Mouse (Mus musculus): ENCODE data around the gene Ly86. TPM values are rescaled to one million over a fixed set of nuclear protein-coding genes. Genes with fewer than 3 reads are reported as not detected.
A peak's percentile ranks its signal among the peaks of the same experiment; 100 is the strongest.

Gene Ly86
- polyA plus RNA-seq, 1 experiment, result not detected

DNA sequence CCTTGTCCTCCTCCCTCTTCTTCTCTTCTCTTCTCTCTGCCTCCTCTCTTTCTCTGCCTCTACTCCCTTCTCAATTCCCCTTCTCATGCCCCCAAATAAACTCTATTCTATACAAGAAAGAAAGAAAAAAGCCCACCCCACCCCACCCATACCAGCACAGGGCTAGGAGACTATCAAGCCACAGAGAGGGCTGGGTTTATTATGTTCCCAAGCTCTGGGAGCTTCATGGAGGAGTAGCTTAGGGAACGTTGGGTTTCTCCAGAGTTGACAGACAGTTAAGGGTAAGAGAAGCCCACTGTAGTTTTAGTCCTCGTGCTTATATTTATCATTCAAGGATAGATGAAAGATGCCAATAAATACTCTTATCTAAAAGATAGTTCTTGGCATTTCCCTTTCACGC, 88.7 kb downstream of the Ly86 start:
- no peak overlapping the region for H3K4me3 ChIP-seq (replicated peaks)
- H3K4me1 ChIP-seq (ENCODE audit: control insufficient read depth), result peaks cover 3% of the 10 kb centered on the region
- H3K9me3 ChIP-seq (ENCODE audit: control insufficient read depth, low read length), result no peaks in the 10 kb centered on the region
- no peaks in the 10 kb centered on the region for H3K36me3 ChIP-seq (ENCODE audit: control insufficient read depth)
- TF ChIP-seq GATA1 (IDR thresholded peaks at IDR 0.05; ENCODE audit: low read length) (no peak), TAL1 (IDR thresholded peaks at IDR 0.05; ENCODE audit: low read length) (no peak)
- H3K27me3 ChIP-seq (ENCODE audit: control insufficient read depth), result peaks cover 13% of the 10 kb centered on the region

DNA sequence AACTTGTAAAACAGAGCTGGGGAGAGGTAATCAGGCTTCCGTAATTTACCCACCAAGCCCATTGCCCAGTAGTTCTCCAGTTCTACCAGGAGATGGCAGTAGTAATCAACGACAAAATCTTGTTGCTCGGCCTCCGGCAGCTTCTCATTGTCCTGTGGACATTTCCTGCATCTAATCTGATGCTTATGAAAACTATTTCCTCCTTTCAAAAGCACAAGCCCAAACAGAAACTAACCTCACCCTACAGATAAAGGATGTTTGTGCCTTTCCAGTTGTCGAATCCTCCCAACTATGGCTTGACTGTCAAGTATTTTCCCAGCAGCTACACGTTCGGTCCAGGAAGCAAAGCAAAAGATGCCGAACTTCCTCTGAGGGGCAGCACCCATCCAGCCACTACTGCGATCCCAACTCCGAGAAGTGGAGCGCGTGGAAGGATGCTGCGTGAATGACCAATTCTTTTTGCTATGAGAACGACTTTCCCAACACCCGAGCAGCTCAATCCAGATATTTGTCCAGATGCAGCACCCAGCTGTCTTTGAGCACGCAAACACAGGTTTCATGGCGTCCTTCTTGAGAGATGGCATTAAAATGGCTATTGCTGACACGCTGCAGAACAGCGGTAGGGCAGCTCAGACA, 89.2 kb downstream of the Ly86 start:
- Histone ChIP-seq H3K4me3 (replicated peaks) (peak overlapping the region; percentile 5), H3K4me1 (ENCODE audit: control insufficient read depth) (peaks cover 3% of the 10 kb centered on the region), H3K9me3 (ENCODE audit: control insufficient read depth, low read length) (no peaks in the 10 kb centered on the region), H3K36me3 (ENCODE audit: control insufficient read depth) (no peaks in the 10 kb centered on the region), H3K27me3 (ENCODE audit: control insufficient read depth) (peaks cover 13% of the 10 kb centered on the region)
- TF ChIP-seq GATA1 (IDR thresholded peaks at IDR 0.05; ENCODE audit: low read length) (no peak), TAL1 (IDR thresholded peaks at IDR 0.05; ENCODE audit: low read length) (no peak)

DNA sequence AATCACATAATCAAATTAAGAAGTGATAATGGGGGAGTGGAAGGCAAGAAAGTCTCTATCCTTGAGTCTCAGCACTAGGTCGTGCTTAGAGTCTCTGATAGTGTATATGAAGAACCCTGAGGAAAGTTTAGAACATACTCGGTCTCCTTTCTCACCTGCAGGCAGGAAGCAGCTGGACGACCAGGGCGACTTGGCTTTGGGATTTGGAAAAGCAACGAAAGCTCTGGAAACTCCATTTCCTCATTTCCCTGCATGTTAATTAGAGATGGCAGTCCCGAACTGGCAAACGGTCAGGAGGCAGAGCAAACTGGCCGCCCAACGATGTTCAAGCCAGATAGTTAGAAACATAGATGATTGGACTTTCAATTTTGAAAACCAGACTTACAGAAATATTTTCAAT, 89.8 kb downstream of the Ly86 start:
- TF ChIP-seq TAL1 (IDR thresholded peaks at IDR 0.05; ENCODE audit: low read length), result no peak
- TF ChIP-seq GATA1 (IDR thresholded peaks at IDR 0.05; ENCODE audit: low read length), result no peak
- peaks cover 3% of the 10 kb centered on the region for H3K4me1 ChIP-seq (ENCODE audit: control insufficient read depth)
- H3K36me3 ChIP-seq (ENCODE audit: control insufficient read depth), result no peaks in the 10 kb centered on the region
- peaks cover 13% of the 10 kb centered on the region for H3K27me3 ChIP-seq (ENCODE audit: control insufficient read depth)
- no peak overlapping the region for H3K4me3 ChIP-seq (replicated peaks)
- no peaks in the 10 kb centered on the region for H3K9me3 ChIP-seq (ENCODE audit: control insufficient read depth, low read length)

DNA sequence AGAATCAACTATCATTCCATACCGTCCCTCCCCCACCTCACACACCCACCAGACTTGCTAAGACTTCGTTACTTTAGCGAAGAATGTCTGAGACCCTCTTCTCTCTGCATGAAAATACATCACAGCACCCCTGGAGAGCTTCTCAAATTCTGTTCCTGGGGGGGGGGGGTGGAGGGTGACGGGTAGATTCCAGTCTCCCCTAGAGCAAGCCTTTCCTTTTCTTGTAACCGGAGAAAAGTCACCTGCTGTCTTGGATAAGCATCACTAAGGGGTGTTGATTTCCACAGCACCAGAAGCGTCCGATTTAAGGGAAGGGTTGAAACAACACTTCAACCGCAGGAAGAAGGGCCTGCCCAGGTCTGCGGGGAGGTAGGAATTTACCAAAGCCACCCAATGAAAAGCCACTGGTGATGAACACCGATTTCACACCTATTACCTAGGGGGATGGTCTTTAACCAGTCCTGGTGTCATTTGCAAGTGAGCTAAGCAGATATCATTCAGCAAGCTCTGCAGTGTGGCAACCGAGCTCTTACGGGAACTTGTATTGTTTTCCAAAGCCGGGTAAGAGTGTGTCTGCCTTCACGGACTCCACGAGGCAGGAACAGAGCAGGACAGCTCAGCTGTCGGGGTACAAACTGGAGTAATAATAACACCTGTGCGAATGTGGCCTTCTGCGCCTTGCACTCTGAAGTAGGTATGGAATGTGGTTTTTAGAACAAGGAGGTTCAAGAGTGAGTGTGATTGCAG, 91.4 kb downstream of the Ly86 start:
- TF ChIP-seq GATA1 (IDR thresholded peaks at IDR 0.05; ENCODE audit: low read length) (no peak), TAL1 (IDR thresholded peaks at IDR 0.05; ENCODE audit: low read length) (no peak)
- Histone ChIP-seq H3K4me3 (replicated peaks) (no peak overlapping the region), H3K9me3 (ENCODE audit: control insufficient read depth, low read length) (no peaks in the 10 kb centered on the region), H3K4me1 (ENCODE audit: control insufficient read depth) (peaks cover 3% of the 10 kb centered on the region), H3K27me3 (ENCODE audit: control insufficient read depth) (peaks cover 14% of the 10 kb centered on the region), H3K36me3 (ENCODE audit: control insufficient read depth) (no peaks in the 10 kb centered on the region)

DNA sequence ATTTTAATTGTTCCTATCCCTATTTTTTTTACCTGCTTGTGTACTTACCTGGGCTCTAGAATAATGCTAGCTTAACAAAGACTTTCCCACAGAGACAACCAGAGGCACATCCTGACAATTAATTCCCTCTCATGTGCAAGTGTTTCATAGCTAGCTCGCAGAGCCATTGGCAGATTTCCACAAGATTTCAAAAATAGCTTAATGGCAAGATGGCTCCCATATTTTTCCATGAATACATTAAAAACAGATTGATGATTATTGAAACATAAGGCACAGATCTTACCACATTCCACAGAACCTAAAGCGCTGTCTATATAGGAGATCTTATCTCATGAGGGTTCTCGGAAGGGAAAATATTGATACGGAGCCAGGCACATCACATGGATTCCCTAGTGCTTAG, 93.8 kb downstream of the Ly86 start:
- Histone ChIP-seq H3K9me3 (ENCODE audit: control insufficient read depth, low read length) (no peaks in the 10 kb centered on the region), H3K4me1 (ENCODE audit: control insufficient read depth) (peaks cover 3% of the 10 kb centered on the region)
- TF ChIP-seq TAL1 (IDR thresholded peaks at IDR 0.05; ENCODE audit: low read length) (no peak), GATA1 (IDR thresholded peaks at IDR 0.05; ENCODE audit: low read length) (no peak)

DNA sequence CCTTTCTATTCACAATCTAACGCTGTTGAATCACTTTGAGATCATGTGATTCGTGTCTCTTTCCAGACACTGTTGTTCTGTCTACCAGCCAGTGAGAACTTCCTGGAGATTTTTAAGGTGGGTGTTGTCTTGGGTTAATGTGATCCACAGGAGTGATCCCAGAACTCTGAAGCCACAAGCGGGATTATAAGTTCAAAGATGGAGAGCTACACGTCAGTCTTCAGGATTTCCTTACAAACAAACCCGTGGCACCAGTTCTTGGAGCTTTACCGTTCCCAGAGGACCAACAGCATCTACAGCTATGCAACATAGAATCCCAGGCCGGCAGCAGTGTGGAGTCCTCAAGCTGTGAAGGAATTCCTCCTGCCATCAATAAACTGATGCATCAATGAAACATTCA, 94.5 kb downstream of the Ly86 start:
- Histone ChIP-seq H3K27me3 (ENCODE audit: control insufficient read depth) (peaks cover 11% of the 10 kb centered on the region), H3K4me1 (ENCODE audit: control insufficient read depth) (peaks cover under 1% of the 10 kb centered on the region), H3K36me3 (ENCODE audit: control insufficient read depth) (no peaks in the 10 kb centered on the region), H3K9me3 (ENCODE audit: control insufficient read depth, low read length) (no peaks in the 10 kb centered on the region), H3K4me3 (replicated peaks) (no peak overlapping the region)
- TF ChIP-seq TAL1 (IDR thresholded peaks at IDR 0.05; ENCODE audit: low read length) (no peak), GATA1 (IDR thresholded peaks at IDR 0.05; ENCODE audit: low read length) (no peak)

More for the DNA sequence above, 93.8 kb downstream of the Ly86 start:
- H3K27me3 ChIP-seq (ENCODE audit: control insufficient read depth), result peaks cover 15% of the 10 kb centered on the region
- H3K4me3 ChIP-seq (replicated peaks), result no peak overlapping the region
- no peaks in the 10 kb centered on the region for H3K36me3 ChIP-seq (ENCODE audit: control insufficient read depth)

DNA sequence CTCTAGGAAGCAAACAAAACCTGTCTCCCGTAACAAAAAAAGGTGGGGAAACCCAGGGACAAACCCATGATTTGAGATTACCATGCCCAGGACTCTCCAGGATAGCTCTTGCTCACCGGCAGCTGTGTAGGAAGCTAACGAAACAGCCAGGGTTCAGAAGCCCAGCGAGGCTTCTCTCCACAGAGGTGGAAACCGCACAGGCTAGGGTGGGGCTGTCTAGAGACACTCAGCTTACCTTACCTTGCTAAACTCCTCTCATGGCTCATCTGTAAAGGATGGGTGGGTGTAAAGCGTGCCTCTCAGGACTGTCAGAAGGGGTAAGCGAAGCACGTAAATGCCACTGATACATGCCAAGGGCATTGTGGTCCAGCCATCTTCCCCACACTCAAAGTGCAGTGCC, 94.9 kb downstream of the Ly86 start:
- Histone ChIP-seq H3K36me3 (ENCODE audit: control insufficient read depth) (no peaks in the 10 kb centered on the region), H3K27me3 (ENCODE audit: control insufficient read depth) (peaks cover 7% of the 10 kb centered on the region), H3K9me3 (ENCODE audit: control insufficient read depth, low read length) (no peaks in the 10 kb centered on the region), H3K4me3 (replicated peaks) (no peak overlapping the region), H3K4me1 (ENCODE audit: control insufficient read depth) (no peaks in the 10 kb centered on the region)
- TF ChIP-seq TAL1 (IDR thresholded peaks at IDR 0.05; ENCODE audit: low read length), result no peak
- no peak for TF ChIP-seq GATA1 (IDR thresholded peaks at IDR 0.05; ENCODE audit: low read length)

DNA sequence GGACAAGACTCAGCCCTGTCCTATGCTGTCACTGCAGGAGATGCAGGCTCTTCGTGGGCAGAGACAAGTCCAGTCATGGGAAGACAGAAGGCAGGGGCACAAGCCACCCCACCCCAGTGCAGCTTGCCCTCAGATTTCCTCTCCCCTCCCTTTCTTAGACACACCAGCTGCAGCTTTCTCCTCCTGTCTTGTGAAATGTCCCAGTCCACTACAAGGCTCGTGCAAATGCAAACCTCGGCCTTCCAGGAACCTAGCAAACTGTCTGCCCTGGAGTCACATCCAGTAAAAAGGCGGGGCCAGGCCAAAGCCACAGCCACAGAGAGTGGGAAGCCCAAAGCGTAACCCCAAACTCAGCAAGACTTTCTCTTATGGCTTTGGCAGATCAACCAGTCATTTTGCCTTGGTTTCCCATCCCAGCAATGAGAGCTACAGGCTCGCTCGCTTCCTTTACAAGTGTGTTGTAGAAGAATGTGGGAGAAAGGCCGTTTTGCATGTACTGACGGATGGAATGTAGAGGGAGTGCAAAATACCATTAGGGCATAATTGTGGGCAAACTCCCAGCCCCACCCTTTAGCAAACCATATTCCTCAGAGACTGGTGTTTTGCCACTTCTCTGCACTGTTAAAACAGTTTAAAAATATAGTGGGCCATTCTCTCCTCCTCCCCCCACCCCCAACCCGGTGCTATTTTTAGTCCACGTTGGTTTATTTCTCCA, 95.7 kb downstream of the Ly86 start:
- Histone ChIP-seq H3K27me3 (ENCODE audit: control insufficient read depth) (peaks cover 6% of the 10 kb centered on the region), H3K4me1 (ENCODE audit: control insufficient read depth) (no peaks in the 10 kb centered on the region), H3K36me3 (ENCODE audit: control insufficient read depth) (no peaks in the 10 kb centered on the region), H3K4me3 (replicated peaks) (no peak overlapping the region), H3K9me3 (ENCODE audit: control insufficient read depth, low read length) (no peaks in the 10 kb centered on the region)
- no peak for TF ChIP-seq GATA1 (IDR thresholded peaks at IDR 0.05; ENCODE audit: low read length)
- no peak for TF ChIP-seq TAL1 (IDR thresholded peaks at IDR 0.05; ENCODE audit: low read length)

DNA sequence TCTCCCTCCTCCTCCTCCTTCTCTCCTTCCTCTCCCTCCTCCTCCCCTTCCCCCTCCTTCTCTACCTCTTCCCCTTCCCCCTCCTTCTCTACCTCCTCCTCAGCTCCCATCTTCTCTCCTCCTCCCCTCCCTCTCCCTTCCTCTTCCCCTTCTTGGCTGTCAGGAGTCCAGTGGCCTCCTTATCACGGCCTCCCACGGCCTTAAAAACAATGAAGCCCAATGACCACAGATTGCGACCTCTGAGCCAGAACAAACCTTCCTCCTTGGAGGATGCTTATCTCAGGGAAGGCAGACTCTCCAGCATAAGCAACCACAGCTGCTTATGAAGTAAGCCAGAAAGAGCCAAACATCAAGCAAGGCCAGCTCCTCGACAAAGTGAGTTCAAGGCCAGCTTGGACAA, 97.0 kb downstream of the Ly86 start:
- no peaks in the 10 kb centered on the region for H3K36me3 ChIP-seq (ENCODE audit: control insufficient read depth)
- no peak overlapping the region for H3K4me3 ChIP-seq (replicated peaks)
- TF ChIP-seq TAL1 (IDR thresholded peaks at IDR 0.05; ENCODE audit: low read length) (no peak), GATA1 (IDR thresholded peaks at IDR 0.05; ENCODE audit: low read length) (no peak)
- peaks cover 2% of the 10 kb centered on the region for H3K27me3 ChIP-seq (ENCODE audit: control insufficient read depth)
- H3K4me1 ChIP-seq (ENCODE audit: control insufficient read depth), result no peaks in the 10 kb centered on the region
- no peaks in the 10 kb centered on the region for H3K9me3 ChIP-seq (ENCODE audit: control insufficient read depth, low read length)
